Mouse (Mus musculus) embryonic facial prominence, embryonic 13.5 days (tissue): ENCODE measurements at regions not wholly inside any gene's neighbourhood (a gene's known extent, or its start where the extent isn't known, plus 50 kb on each side); places are given as distances from the start of the nearest gene placed in this dataset.

Experiments used
- ATAC-seq: fragments of 200-750 bp; cut with Nextera tagmentation; 2 replicates; pipeline ENCODE4 v1.8.0; 2017; ENCODE audit warnings: low read depth; ENCODE audit not compliant: insufficient number of reproducible peaks, insufficient read depth, low FRiP score, low TSS enrichment
- H3K27ac ChIP-seq: fragments of 300-500 bp; sonication (generic); 2 replicates; pipeline ENCODE4 v1.5.1; 2015; ENCODE audit warnings: moderate library complexity, mild to moderate bottlenecking, inconsistent platforms
- H3K27me3 ChIP-seq: fragments of 300-500 bp; sonication (generic); 2 replicates; pipeline ENCODE4 v1.6.1; 2015; ENCODE audit warnings: mild to moderate bottlenecking, inconsistent platforms
- H3K36me3 ChIP-seq: fragments of 300-500 bp; sonication (generic); 2 replicates; pipeline ENCODE4 v1.6.1; 2015; ENCODE audit warnings: mild to moderate bottlenecking, inconsistent platforms
- H3K4me1 ChIP-seq: fragments of 300-500 bp; sonication (generic); 2 replicates; pipeline ENCODE4 v1.6.1; 2015; ENCODE audit warnings: inconsistent platforms
- H3K4me2 ChIP-seq: fragments of 300-500 bp; sonication (generic); 2 replicates; pipeline ENCODE4 v1.6.1; 2015; ENCODE audit warnings: moderate library complexity, mild to moderate bottlenecking, inconsistent platforms
- H3K4me3 ChIP-seq: fragments of 300-500 bp; sonication (generic); 2 replicates; pipeline ENCODE4 v1.5.1; 2015; ENCODE audit warnings: mild to moderate bottlenecking, inconsistent platforms
- H3K9ac ChIP-seq: fragments of 300-500 bp; sonication (generic); 2 replicates; pipeline ENCODE4 v1.6.1; 2015; ENCODE audit warnings: mild to moderate bottlenecking, inconsistent platforms
- H3K9me3 ChIP-seq: fragments of 300-500 bp; sonication (generic); 2 replicates; pipeline ENCODE4 v1.6.1; 2016; ENCODE audit warnings: inconsistent platforms
- WGBS: fragments of 180-500 bp; shearing (Covaris S2); methylation state at CpG from one replicate; pipeline ENCODE4 v1.1.7; 2015; ENCODE audit warnings: mixed read lengths; 5-methylcytosine and 5-hydroxymethylcytosine counted together

- H3K27ac ChIP-seq = no peak overlapping the region
- WGBS = 65% methylated on average over 4 of the region's 4 CpGs
- H3K4me3 ChIP-seq = no peak overlapping the region
- no peak overlapping the region for H3K9ac ChIP-seq
- no peak for ATAC-seq
- no peaks in the 10 kb centered on the region for H3K4me1 ChIP-seq
- H3K4me2 ChIP-seq = no peak overlapping the region
- H3K36me3 ChIP-seq = no peaks in the 10 kb centered on the region
- no peaks in the 10 kb centered on the region for H3K27me3 ChIP-seq
- no peaks in the 10 kb centered on the region for H3K9me3 ChIP-seq
Measured at GRCm38 (mm10) chr9:34386071-34386470, 99.6 kb upstream of the Kirrel3 start.

- Histone ChIP-seq H3K27ac (no peak overlapping the region), H3K4me3 (no peak overlapping the region), H3K4me1 (peaks cover 7% of the 10 kb centered on the region), H3K27me3 (no peaks in the 10 kb centered on the region), H3K9me3 (no peaks in the 10 kb centered on the region), H3K9ac (no peak overlapping the region), H3K4me2 (no peak overlapping the region), H3K36me3 (no peaks in the 10 kb centered on the region)
- no peak for ATAC-seq
- 70% methylated on average over 6 of the region's 6 CpGs for WGBS
Measured at GRCm38 (mm10) chr9:34393042-34393441, 92.7 kb upstream of the Kirrel3 start.

DNA sequence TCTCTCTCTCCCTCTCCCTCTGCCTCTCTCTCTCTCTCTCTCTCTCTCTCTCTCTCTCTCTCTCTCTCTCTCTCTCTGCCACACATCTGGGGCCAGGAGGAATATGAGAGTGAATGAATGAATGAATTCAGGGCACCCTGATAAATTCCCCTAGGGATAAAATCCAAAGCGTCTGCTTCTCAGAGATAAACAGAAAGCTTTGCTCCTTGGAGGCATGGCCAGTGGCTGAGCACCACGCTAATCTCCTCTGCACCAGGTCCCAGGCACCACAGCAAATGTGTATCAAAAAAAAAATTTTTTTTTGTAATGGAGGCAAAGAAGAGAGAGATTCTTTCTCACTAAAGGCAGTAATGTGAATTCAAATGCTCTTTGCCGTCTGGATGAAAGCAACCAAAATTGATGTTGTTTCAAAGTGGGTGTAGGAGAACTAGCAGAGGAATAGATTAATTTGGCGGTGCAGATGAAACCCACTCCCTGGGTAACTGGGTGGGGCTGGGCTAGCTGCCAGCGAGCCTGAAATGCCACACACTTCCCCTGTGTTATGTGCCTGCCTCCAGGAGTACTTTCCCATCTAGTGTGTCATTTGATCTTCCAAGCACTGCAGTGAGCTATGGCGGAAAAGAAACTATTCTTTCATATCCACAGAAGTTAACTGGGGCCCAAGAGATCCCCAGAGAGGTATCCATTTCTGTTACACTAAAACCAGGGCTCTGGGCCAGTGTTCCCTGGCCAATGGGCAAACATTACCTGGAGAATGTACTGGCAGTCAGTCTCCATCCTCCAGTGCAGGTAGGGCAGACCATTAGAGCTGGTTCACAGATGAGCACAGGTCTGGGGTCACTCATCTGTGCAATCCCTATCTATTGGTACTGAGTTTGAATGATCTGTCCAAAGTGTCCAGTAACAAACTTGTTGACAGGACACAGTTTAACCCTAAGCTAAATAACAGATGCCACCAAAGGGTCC, 89.6 kb upstream of the Kirrel3 start:
- Histone ChIP-seq H3K4me2 (peak overlapping the region; percentile 14; the same call in 1 of the 2 replicates), H3K4me3 (no peak overlapping the region), H3K4me1 (peaks cover 7% of the 10 kb centered on the region), H3K36me3 (no peaks in the 10 kb centered on the region), H3K27ac (peak overlapping the region; percentile 55), H3K9ac (no peak overlapping the region), H3K27me3 (no peaks in the 10 kb centered on the region), H3K9me3 (no peaks in the 10 kb centered on the region)
- peak; percentile 70; the same call in 1 of the 2 replicates for ATAC-seq
- 11% methylated on average over 6 of the region's 6 CpGs for WGBS

DNA sequence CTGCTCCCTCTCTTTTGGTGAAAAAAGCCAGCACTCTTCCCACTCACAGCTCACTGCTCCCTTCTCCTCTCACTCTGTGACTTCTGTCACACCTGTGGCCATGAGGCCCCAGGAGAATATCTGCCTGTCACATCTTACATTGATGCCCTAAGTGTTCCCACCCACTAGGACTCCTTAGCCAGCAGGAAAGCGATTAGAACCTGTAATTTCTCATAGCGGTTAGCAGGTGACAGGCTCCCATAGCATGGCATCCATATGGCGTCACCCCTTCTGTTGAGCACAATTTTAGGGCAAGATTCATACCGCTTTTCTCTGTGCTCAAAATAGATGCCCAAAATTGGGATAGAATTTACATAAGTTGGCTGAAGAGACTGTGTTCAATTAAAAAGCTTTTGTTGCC, 74.0 kb upstream of the Kirrel3 start:
- no peak overlapping the region for H3K9ac ChIP-seq
- no peaks in the 10 kb centered on the region for H3K27me3 ChIP-seq
- WGBS = 56% methylated on average over 4 of the region's 4 CpGs
- no peak for ATAC-seq
- no peaks in the 10 kb centered on the region for H3K36me3 ChIP-seq
- H3K9me3 ChIP-seq = no peaks in the 10 kb centered on the region
- no peak overlapping the region; the same call in 1 of the 2 replicates for H3K27ac ChIP-seq
- no peak overlapping the region for H3K4me3 ChIP-seq
- H3K4me2 ChIP-seq = no peak overlapping the region
- peaks cover 25% of the 10 kb centered on the region; the same call in 1 of the 2 replicates for H3K4me1 ChIP-seq

DNA sequence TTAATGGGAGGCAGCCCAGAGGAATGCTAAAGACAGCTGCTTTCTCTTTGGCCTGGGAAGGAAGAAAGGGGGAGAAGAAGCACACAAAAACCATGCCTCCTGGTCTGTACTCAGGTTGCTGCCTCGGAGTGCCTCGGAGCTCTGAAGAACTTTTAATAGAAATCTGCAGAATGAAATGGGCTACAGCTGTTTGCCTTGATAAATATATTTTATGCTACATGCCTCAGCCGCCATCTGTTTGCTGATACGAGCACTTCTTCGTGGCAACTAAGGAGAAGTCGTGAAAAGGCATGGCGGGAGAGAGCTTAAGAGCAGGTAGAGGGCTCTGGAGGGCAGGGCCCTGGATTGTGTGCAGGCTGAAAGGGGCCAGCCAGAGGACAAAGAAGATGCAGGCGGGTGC, 69.5 kb upstream of the Kirrel3 start:
- H3K9ac ChIP-seq = no peak overlapping the region
- no peaks in the 10 kb centered on the region for H3K9me3 ChIP-seq
- no peak overlapping the region for H3K4me3 ChIP-seq
- H3K27ac ChIP-seq = no peak overlapping the region
- WGBS = 55% methylated on average over 8 of the region's 8 CpGs
- H3K27me3 ChIP-seq = no peaks in the 10 kb centered on the region
- no peak overlapping the region for H3K4me2 ChIP-seq
- peaks cover 20% of the 10 kb centered on the region; the same call in 1 of the 2 replicates for H3K4me1 ChIP-seq
- H3K36me3 ChIP-seq = no peaks in the 10 kb centered on the region
- ATAC-seq = no peak

DNA sequence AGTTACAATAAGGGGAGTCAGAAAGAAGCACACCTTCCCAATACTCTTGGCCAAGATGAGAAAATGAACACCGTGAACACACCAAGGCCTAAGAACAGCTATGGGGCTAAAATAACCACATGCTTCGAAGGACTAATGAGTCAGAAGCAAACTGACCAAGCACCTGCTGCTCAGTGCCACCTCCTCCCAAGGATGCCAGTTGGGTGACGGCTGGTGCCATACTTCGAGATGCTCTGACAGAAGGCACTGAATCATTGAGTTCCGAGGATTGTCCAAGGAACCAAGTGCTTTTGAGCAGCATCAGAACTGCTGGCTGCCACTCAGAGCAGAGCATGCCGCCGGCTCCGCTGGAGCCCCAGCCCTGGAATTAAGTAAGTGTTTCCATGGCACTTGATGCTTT, 67.6 kb upstream of the Kirrel3 start:
- H3K4me3 ChIP-seq = no peak overlapping the region
- WGBS = 90% methylated on average over 8 of the region's 8 CpGs
- no peak overlapping the region for H3K4me2 ChIP-seq
- no peaks in the 10 kb centered on the region for H3K9me3 ChIP-seq
- ATAC-seq = no peak
- no peaks in the 10 kb centered on the region for H3K36me3 ChIP-seq
- H3K4me1 ChIP-seq = peaks cover 18% of the 10 kb centered on the region
- no peak overlapping the region for H3K9ac ChIP-seq
- H3K27me3 ChIP-seq = no peaks in the 10 kb centered on the region
- H3K27ac ChIP-seq = no peak overlapping the region

- H3K4me2 ChIP-seq = no peak overlapping the region
- no peak overlapping the region for H3K27ac ChIP-seq
- H3K4me1 ChIP-seq = peaks cover 16% of the 10 kb centered on the region
- H3K4me3 ChIP-seq = no peak overlapping the region
- no peaks in the 10 kb centered on the region for H3K9me3 ChIP-seq
- no peak for ATAC-seq
- H3K36me3 ChIP-seq = no peaks in the 10 kb centered on the region
- H3K27me3 ChIP-seq = no peaks in the 10 kb centered on the region
- no peak overlapping the region for H3K9ac ChIP-seq
Measured at GRCm38 (mm10) chr9:34421956-34422355, 63.7 kb upstream of the Kirrel3 start.

DNA sequence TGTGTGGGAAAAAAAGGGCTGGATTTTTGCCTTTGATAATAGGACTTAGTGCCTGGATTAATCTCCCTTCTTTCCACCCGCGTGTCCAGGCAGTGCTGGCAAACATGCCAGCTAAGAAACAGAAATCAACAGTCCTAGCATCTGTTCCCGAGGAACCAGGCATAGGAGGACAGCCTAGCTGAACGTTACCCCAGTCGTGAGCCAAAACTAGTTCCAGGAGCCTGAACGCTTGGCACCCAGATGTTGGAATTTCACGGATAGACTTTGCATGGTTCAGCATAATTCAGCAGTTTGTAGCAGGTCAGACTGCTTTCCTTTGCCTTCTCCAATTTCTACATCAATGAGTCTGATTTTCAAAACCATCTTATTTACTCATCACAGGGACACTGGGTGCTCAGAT, 62.6 kb upstream of the Kirrel3 start:
- Histone ChIP-seq H3K4me3 (no peak overlapping the region), H3K27ac (no peak overlapping the region), H3K4me2 (no peak overlapping the region), H3K9ac (no peak overlapping the region), H3K36me3 (no peaks in the 10 kb centered on the region), H3K27me3 (no peaks in the 10 kb centered on the region), H3K9me3 (no peaks in the 10 kb centered on the region), H3K4me1 (peaks cover 26% of the 10 kb centered on the region)
- no peak for ATAC-seq
- whole genome bisulfite sequencing = 23% methylated on average over 7 of the region's 7 CpGs

GRCm38 (mm10) chr9:34426589-34426988, 59.1 kb upstream of the Kirrel3 start:
- ATAC-seq = no peak

GRCm38 (mm10) chr9:34427711-34428110, 58.0 kb upstream of the Kirrel3 start:
- H3K36me3 ChIP-seq = no peaks in the 10 kb centered on the region
- no peak overlapping the region for H3K27ac ChIP-seq
- no peak overlapping the region for H3K4me3 ChIP-seq
- peaks cover 28% of the 10 kb centered on the region for H3K4me1 ChIP-seq
- H3K27me3 ChIP-seq = no peaks in the 10 kb centered on the region
- no peak overlapping the region for H3K4me2 ChIP-seq
- ATAC-seq = no peak
- H3K9ac ChIP-seq = no peak overlapping the region
- H3K9me3 ChIP-seq = no peaks in the 10 kb centered on the region
- 37% methylated on average over 8 of the region's 8 CpGs for WGBS

More at GRCm38 (mm10) chr9:34426589-34426988, 59.1 kb upstream of the Kirrel3 start:
- H3K9me3 ChIP-seq = no peaks in the 10 kb centered on the region
- no peak overlapping the region for H3K9ac ChIP-seq
- peaks cover 31% of the 10 kb centered on the region for H3K4me1 ChIP-seq
- no peaks in the 10 kb centered on the region for H3K36me3 ChIP-seq
- no peak overlapping the region for H3K4me2 ChIP-seq
- no peak overlapping the region for H3K4me3 ChIP-seq
- no peaks in the 10 kb centered on the region for H3K27me3 ChIP-seq
- 68% methylated on average over 4 of the region's 4 CpGs for WGBS
- H3K27ac ChIP-seq = no peak overlapping the region
